Mouse (Mus musculus) neutrophil, adult 59 days (primary cell): Measurements from ENCODE around the gene Nfyb. TPM values are rescaled to one million over a fixed set of nuclear protein-coding genes. Genes with fewer than 3 reads are reported as not detected.

ENCODE experiments used
- total RNA-seq, 2 experiments: library from RNA; stranded (reverse); gene quantifications; 1 replicate in 1 of 2; 2 replicates in 1 of 2; pipeline ENCODE4 v1.2.4; 2023

Nfyb gene
- total RNA-seq, result 10 to 100 TPM; 27.2 to 31.3 TPM

GRCm38 (mm10) chr10:82763840-82764631, at the start of gene Nfyb:
Gene Nfyb, minus strand, starts transcription at chr10:82764144.

Other genes with a start within 250 kb of the Nfyb start
- gene 1190007I07Rik, start 140.9 kb downstream of the Nfyb start, total RNA-seq, result 1 to 10 TPM; 6.5 to 7.3 TPM
- gene Tdg, start 134.3 kb downstream of the Nfyb start, total RNA-seq, result 10 to 100 TPM; 40.3 to 48.6 TPM
- 1 to 10 TPM; 1.9 to 2.5 TPM for gene Glt8d2, start 73.5 kb downstream of the Nfyb start, total RNA-seq
- gene Hcfc2, start 68.0 kb downstream of the Nfyb start, total RNA-seq, result 10 to 100 TPM; 27.7 to 27.9 TPM
- gene Txnrd1, start 69.8 kb upstream of the Nfyb start, total RNA-seq, result 10 to 100 TPM; 45.7 to 54.0 TPM
- 10 to 100 TPM in 1 of 2 experiments, 1 to 10 TPM in 1; 8.5 to 11.5 TPM for gene Eid3, start 102.5 kb upstream of the Nfyb start, total RNA-seq
- 10 to 100 TPM; 21.1 to 21.9 TPM for gene Chst11, start 221.4 kb upstream of the Nfyb start, total RNA-seq